8 mouse cellular contexts compared by ENCODE assay signal in genomic region chr1:134987173-134987961, GRCm38 (mm10). TPM values are rescaled to one million over a fixed set of nuclear protein-coding genes. Genes with fewer than 3 reads are reported as not detected.
DNase-seq lines count a peak whose midpoint lies in the region; ATAC-seq and TF ChIP-seq lines count a peak whose summit lies in the region.

No protein-coding gene starts in this region.

- peak overlapping the region; percentile 86 for H3K4me2 ChIP-seq in embryonic facial prominence, embryonic 14.5 days (ENCODE audit: low read depth, low read length)
- H3K4me2 ChIP-seq in heart, embryonic 16.5 days (ENCODE audit: low read depth, low read length), result peak overlapping the region; percentile 70
- H3K4me2 ChIP-seq in kidney, postnatal 0 days (ENCODE audit: low read length), result peak overlapping the region; percentile 72
- H3K4me2 ChIP-seq in liver, embryonic 12.5 days, result peak overlapping the region; percentile 79
- peak overlapping the region; percentile 85 for H3K4me2 ChIP-seq in stomach, embryonic 16.5 days (ENCODE audit: low read depth, low read length)

- no peak overlapping the region for H3K27ac ChIP-seq in embryonic facial prominence, embryonic 14.5 days (replicated peaks; ENCODE audit: low read depth, low read length)
- no peak overlapping the region for H3K27ac ChIP-seq in heart, embryonic 16.5 days (ENCODE audit: low read length)
- H3K27ac ChIP-seq in kidney, postnatal 0 days, result no peak overlapping the region
- H3K27ac ChIP-seq in liver, embryonic 12.5 days, result no peak overlapping the region
- no peak overlapping the region for H3K27ac ChIP-seq in stomach, embryonic 16.5 days (ENCODE audit: low read length)

- no peaks in the 10 kb centered on the region for H3K36me3 ChIP-seq in embryonic facial prominence, embryonic 14.5 days (ENCODE audit: control insufficient read depth, insufficient read depth, low read length)
- H3K36me3 ChIP-seq in heart, embryonic 16.5 days (ENCODE audit: control insufficient read depth, insufficient read depth), result no peaks in the 10 kb centered on the region
- H3K36me3 ChIP-seq in kidney, postnatal 0 days (ENCODE audit: insufficient read depth, low read length), result no peaks in the 10 kb centered on the region
- no peaks in the 10 kb centered on the region for H3K36me3 ChIP-seq in liver, embryonic 12.5 days
- H3K36me3 ChIP-seq in stomach, embryonic 16.5 days (ENCODE audit: control insufficient read depth, insufficient read depth, low read length), result no peaks in the 10 kb centered on the region

- peak; percentile 60 for DNase-seq in CD4-positive, CD25-positive, alpha-beta regulatory T cell, adult 2 months (ENCODE audit: low read depth, low spot score)
- DNase-seq in adrenal gland, postnatal 25 days, result peak; percentile 77
- peak; percentile 50 for DNase-seq in embryonic facial prominence, embryonic 14.5 days (ENCODE audit: low spot score)
- peak; percentile 71 for DNase-seq in kidney, postnatal 0 days (ENCODE audit: low spot score)

- peak overlapping the region; percentile 40 for H3K4me3 ChIP-seq in embryonic facial prominence, embryonic 14.5 days (ENCODE audit: low read depth, low read length)
- peak overlapping the region; percentile 43 for H3K4me3 ChIP-seq in heart, embryonic 16.5 days (ENCODE audit: low read length)
- H3K4me3 ChIP-seq in kidney, postnatal 0 days (replicated peaks; ENCODE audit: low read depth, low read length), result peak overlapping the region; percentile 34
- H3K4me3 ChIP-seq in liver, embryonic 12.5 days, result peak overlapping the region; percentile 50
- H3K4me3 ChIP-seq in stomach, embryonic 16.5 days (replicated peaks; ENCODE audit: low read length), result peak overlapping the region; percentile 42

- H3K9me3 ChIP-seq in embryonic facial prominence, embryonic 14.5 days (ENCODE audit: control insufficient read depth, low read length), result no peaks in the 10 kb centered on the region
- no peaks in the 10 kb centered on the region for H3K9me3 ChIP-seq in heart, embryonic 16.5 days (replicated peaks; ENCODE audit: control insufficient read depth, low read length)
- no peaks in the 10 kb centered on the region for H3K9me3 ChIP-seq in kidney, postnatal 0 days (replicated peaks; ENCODE audit: low read length)
- H3K9me3 ChIP-seq in liver, embryonic 12.5 days (replicated peaks), result no peaks in the 10 kb centered on the region
- no peaks in the 10 kb centered on the region for H3K9me3 ChIP-seq in stomach, embryonic 16.5 days (replicated peaks; ENCODE audit: control insufficient read depth, low read length)

- H3K9ac ChIP-seq in embryonic facial prominence, embryonic 14.5 days (ENCODE audit: low read depth, low read length), result peak overlapping the region; percentile 59
- H3K9ac ChIP-seq in heart, embryonic 16.5 days (ENCODE audit: low read length), result peak overlapping the region; percentile 60
- H3K9ac ChIP-seq in kidney, postnatal 0 days (ENCODE audit: low read depth, low read length), result peak overlapping the region; percentile 31; the same call in 1 of the 2 replicates
- peak overlapping the region; percentile 42; the same call in 1 of the 2 replicates for H3K9ac ChIP-seq in liver, embryonic 12.5 days
- peak overlapping the region; percentile 63 for H3K9ac ChIP-seq in stomach, embryonic 16.5 days (ENCODE audit: low read length)

- WGBS in embryonic facial prominence, embryonic 14.5 days, result 48% methylated on average over 28 of the region's 48 CpGs
- 32% methylated on average over 46 of the region's 48 CpGs for WGBS in heart, embryonic 16.5 days
- 28% methylated on average over 48 of the region's 48 CpGs for WGBS in kidney, postnatal 0 days
- WGBS in liver, embryonic 12.5 days (ENCODE audit: insufficient replicate concordance), result 23% methylated on average over 47 of the region's 48 CpGs
- WGBS in stomach, embryonic 16.5 days, result 29% methylated on average over 48 of the region's 48 CpGs

- peaks cover 14% of the 10 kb centered on the region; the same call in 1 of the 2 replicates for H3K27me3 ChIP-seq in embryonic facial prominence, embryonic 14.5 days (replicated peaks; ENCODE audit: control insufficient read depth, insufficient read depth, low read length)
- H3K27me3 ChIP-seq in heart, embryonic 16.5 days (ENCODE audit: control insufficient read depth, insufficient read depth, low read length), result peaks cover 7% of the 10 kb centered on the region; the same call in 1 of the 2 replicates
- H3K27me3 ChIP-seq in kidney, postnatal 0 days (ENCODE audit: insufficient read depth, low read length), result no peaks in the 10 kb centered on the region
- H3K27me3 ChIP-seq in liver, embryonic 12.5 days (replicated peaks), result peaks cover 54% of the 10 kb centered on the region
- no peaks in the 10 kb centered on the region for H3K27me3 ChIP-seq in stomach, embryonic 16.5 days (ENCODE audit: control insufficient read depth, insufficient read depth, low read length)

- H3K4me1 ChIP-seq in embryonic facial prominence, embryonic 14.5 days (ENCODE audit: control insufficient read depth, insufficient read depth, low read length), result peaks cover 3% of the 10 kb centered on the region; the same call in 1 of the 2 replicates
- H3K4me1 ChIP-seq in heart, embryonic 16.5 days (ENCODE audit: control insufficient read depth, insufficient read depth, low read length), result peaks cover 4% of the 10 kb centered on the region
- H3K4me1 ChIP-seq in kidney, postnatal 0 days (replicated peaks; ENCODE audit: insufficient read depth, low read length), result peaks cover 6% of the 10 kb centered on the region; the same call in 1 of the 2 replicates
- H3K4me1 ChIP-seq in liver, embryonic 12.5 days, result peaks cover 11% of the 10 kb centered on the region
- no peaks in the 10 kb centered on the region for H3K4me1 ChIP-seq in stomach, embryonic 16.5 days (ENCODE audit: control insufficient read depth, insufficient read depth, low read length)

- ATAC-seq in embryonic facial prominence, embryonic 14.5 days (ENCODE audit: low read depth), result peak; percentile 53
- ATAC-seq in heart, embryonic 16.5 days (replicated peaks; ENCODE audit: extremely low read depth, insufficient read depth, low FRiP score), result peak; percentile 45; the same call in 1 of the 2 replicates
- ATAC-seq in kidney, postnatal 0 days (replicated peaks; ENCODE audit: low FRiP score, low read depth), result peak; percentile 68
- peak; percentile 30; the same call in 1 of the 2 replicates for ATAC-seq in liver, embryonic 12.5 days
- ATAC-seq in monocyte, adult 5-6 weeks (replicated peaks; ENCODE audit: insufficient number of reproducible peaks, low FRiP score, low TSS enrichment, poor library complexity, severe bottlenecking), result peak; percentile 27; the same call in 1 of the 2 replicates
- peak; percentile 55; the same call in 1 of the 2 replicates for ATAC-seq in stomach, embryonic 16.5 days (ENCODE audit: insufficient read depth, low FRiP score)

- no peak for TF ChIP-seq CTCF in kidney, postnatal 0 days (IDR thresholded peaks at IDR 0.05; ENCODE audit: low read depth)

RNA-seq across cellular contexts. Expression of gene Ube2t, which starts 25.0 kb away (rescaled TPM):
- total RNA-seq in adrenal gland, postnatal 25 days (2021), result 3.9 and 4.9 TPM in 2 replicates
- polyA plus RNA-seq in embryonic facial prominence, embryonic 14.5 days (2014; fragmentation: Nextera tagmentation; extraction: Ambion mirVana), result 23.0 and 24.8 TPM in 2 replicates
- polyA plus RNA-seq in heart, embryonic 16.5 days (2015; fragmentation: Nextera tagmentation; extraction: Ambion mirVana), result 49.7 and 54.6 TPM in 2 replicates
- 24.7 and 27.1 TPM in 2 replicates for polyA plus RNA-seq in kidney, postnatal 0 days (2015; fragmentation: Nextera tagmentation; extraction: Ambion mirVana)
- polyA plus RNA-seq in liver, embryonic 12.5 days (2016; fragmentation: Nextera tagmentation; extraction: Ambion mirVana), result 42.6 and 43.9 TPM in 2 replicates
- 2.3 to 8.6 TPM (median 3.1 TPM) in 3 replicates for total RNA-seq in monocyte, adult 5-6 weeks (2017)
- 27.8 and 33.2 TPM in 2 replicates for polyA plus RNA-seq in stomach, embryonic 16.5 days (2015; fragmentation: Nextera tagmentation; extraction: Ambion mirVana)

RNA-seq across cellular contexts. Expression of gene Ppp1r12b, which starts 31.6 kb away (rescaled TPM):
- 13.8 and 15.2 TPM in 2 replicates for total RNA-seq in adrenal gland, postnatal 25 days (2021)
- 9.4 and 11.8 TPM in 2 replicates for polyA plus RNA-seq in embryonic facial prominence, embryonic 14.5 days (2014; fragmentation: Nextera tagmentation; extraction: Ambion mirVana)
- 24.2 and 30.4 TPM in 2 replicates for polyA plus RNA-seq in heart, embryonic 16.5 days (2015; fragmentation: Nextera tagmentation; extraction: Ambion mirVana)
- 3.2 and 3.4 TPM in 2 replicates for polyA plus RNA-seq in kidney, postnatal 0 days (2015; fragmentation: Nextera tagmentation; extraction: Ambion mirVana)
- 3.7 and 4.8 TPM in 2 replicates for polyA plus RNA-seq in liver, embryonic 12.5 days (2016; fragmentation: Nextera tagmentation; extraction: Ambion mirVana)
- 4.5 to 13.3 TPM (median 7.7 TPM) in 3 replicates for total RNA-seq in monocyte, adult 5-6 weeks (2017)
- polyA plus RNA-seq in stomach, embryonic 16.5 days (2015; fragmentation: Nextera tagmentation; extraction: Ambion mirVana), result 24.5 and 28.9 TPM in 2 replicates
